Mouse (Mus musculus) adrenal gland (tissue): ENCODE measurements around the gene BC048679.

ENCODE experiments used
- intact Hi-C: fragments of 180-260 bp; cut with DNase I; formaldehyde crosslinking; loops from one replicate; pipeline ENCODE4 v1.15.1; 2025
- long read RNA-seq, 2 experiments: library from polyadenylated mRNA; unstranded; transcript quantifications; one replicate each; pipeline ENCODE4 v2.0.0; 2020; ENCODE audit warnings: borderline replicate concordance in 1 of 2; ENCODE audit not compliant: insufficient replicate concordance in 1 of 2

Gene BC048679
- long read RNA-seq, experiment 1: 0 reads
- long read RNA-seq, experiment 2: 0 reads

DNA sequence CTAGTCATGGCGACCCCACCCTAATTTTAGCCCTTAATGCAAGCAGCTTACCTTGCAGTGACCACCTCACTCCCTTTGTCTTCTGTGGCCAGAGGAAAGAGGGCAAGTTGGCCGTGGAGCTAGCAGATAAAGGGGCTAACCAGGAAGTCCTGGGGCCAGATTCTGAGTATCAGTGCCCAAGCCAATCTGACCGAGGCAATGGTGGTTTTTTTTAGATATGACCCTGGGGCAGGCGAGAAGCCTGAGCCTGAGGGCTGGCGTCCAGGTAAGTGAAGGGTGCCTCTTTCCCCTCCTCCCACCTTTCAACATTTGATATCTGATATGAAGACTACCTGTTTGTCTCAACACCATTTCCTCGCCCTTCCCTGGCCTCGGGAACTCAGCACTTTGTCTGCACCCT is at the start of gene BC048679:
BC048679 (minus strand) TSS at position 101 of the 400 bp plus-strand sequence.
- intact Hi-C loops: no loop called here

DNA sequence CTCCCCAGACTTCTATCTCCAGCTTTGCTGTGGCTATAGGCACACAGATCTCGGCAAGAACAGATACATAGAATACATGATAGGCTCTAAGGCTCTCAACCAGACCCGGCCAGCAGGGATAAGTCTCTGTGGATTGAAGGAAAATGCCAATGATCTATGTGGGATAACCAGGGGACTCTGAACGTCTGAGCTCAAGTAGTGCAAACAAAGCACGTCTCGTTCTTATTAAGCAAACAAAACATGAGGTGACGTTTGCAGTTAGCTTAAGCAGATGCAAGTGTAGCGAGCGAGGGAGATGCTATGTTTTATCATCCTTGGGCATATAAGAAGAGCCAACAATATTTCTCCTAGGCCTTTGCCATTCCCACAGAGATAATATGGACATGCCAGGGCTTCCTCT is 44.9 kb upstream of the BC048679 start:
- intact Hi-C loops: no loop called here

DNA sequence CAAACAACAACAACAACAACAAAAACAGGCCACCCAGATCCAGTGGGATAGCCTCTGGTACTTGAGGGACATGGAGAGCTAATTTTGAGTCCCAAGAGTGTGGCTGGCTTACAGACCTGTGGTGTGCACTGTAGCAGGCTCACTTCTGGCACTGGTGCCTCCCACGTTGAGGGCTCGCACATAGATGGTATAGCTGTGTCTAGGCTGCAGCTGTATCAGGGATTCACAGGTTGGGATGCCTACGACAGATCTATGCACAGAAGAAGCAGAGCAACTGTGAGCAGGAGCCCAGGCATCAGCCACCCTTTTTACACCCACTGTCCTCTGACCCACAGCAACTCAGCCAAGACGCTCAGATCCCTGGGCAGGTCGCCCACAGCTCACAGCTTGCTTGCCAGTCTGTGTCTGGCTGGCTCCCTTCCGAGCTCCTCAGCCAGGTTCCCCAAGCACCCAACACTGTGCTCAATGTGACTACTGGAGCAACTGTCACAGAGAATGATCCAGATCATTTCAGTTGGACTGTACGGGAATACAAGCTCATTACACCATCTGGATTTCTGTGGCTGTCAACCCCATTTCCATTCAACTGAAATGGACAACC is 43.9 kb upstream of the BC048679 start:
- intact Hi-C loops: no loop called here

DNA sequence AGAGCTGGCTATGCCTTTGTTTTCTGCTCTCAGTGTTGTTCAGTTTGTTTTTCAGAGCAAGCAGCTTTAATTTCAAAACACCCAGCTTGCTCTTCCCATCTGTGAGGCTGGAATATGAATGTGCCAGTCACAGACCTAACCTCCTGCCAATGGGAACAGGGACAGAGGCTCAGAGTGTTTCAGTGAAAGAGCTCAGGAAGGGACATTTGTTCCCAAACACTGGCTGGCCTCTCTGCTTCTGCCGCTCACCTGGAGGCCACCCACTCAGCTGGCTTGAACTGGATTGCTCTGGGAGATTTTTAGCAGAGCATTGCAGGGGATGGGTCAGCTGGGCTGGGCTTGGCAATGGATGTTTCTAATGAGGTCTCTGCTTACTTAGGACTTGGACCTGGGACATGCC is 42.9 kb upstream of the BC048679 start:
- intact Hi-C loops: no loop called here

DNA sequence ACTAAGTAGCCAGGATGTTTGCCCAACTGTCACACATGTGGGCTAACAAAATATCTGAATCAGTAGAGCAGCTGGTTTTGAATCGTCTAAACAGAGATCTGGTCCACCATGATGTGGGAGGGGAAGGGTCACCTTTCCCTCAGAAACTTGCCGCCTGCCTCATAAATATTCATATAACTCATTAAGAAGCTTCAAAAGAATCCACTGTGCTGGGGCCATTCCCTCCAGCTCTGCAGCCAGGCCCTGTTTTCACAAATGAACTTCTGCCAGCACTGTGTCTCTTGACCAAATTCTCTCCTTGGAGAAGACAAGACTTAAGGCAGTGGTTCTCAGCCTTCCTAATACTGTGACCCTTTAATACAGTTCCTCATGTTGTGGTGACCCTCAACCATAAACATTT is 41.5 kb upstream of the BC048679 start:
- intact Hi-C loops: no loop called here

DNA sequence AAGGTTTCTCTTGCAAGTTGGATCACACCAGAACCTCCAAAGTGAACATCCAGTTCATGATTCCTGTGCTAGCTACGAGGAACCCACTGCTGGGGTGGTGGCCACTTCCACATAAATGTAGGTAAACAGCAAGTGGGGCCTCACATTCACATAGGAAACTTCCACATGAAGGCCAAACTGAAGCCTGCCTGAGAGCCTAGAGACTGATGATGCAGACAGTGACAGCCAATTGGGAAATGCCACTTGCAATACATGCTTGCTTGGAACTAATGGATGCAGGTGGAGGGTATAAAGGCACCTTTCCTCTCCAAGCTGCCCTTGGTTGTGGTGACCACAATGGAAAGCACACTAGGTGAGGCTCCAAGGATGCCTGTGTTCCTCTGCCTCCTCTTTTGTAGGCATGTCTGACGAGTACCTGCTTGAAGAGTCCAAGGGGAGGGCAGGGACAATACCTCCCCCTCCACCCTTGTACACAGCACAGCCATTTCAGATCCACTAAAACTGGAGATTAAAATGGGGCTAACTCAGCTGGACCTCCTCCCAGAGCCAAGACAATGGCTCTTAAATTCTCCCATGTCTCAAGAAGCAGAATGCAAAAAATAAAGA is 40.1 kb upstream of the BC048679 start:
- intact Hi-C loops: no loop called here

DNA sequence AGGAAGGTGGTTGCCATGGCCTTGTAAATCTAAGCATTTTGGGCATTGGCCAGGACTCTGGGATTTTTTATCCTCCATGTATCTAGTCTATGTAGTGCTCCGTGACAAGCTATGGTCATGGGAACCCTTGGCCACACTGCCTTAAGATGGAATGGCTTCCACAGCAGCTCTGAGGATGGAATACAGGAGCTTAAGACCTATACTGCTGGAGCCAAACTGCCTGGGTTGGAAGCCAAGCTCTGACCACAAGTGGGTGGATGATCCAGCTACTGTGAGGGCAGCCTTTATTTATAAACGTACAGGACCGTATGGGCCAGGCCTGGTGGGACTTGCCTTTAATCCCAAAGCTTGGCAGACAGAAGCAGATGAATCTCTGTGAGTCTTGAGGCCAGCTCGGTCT is 38.4 kb upstream of the BC048679 start:
- intact Hi-C loops: no loop called here

DNA sequence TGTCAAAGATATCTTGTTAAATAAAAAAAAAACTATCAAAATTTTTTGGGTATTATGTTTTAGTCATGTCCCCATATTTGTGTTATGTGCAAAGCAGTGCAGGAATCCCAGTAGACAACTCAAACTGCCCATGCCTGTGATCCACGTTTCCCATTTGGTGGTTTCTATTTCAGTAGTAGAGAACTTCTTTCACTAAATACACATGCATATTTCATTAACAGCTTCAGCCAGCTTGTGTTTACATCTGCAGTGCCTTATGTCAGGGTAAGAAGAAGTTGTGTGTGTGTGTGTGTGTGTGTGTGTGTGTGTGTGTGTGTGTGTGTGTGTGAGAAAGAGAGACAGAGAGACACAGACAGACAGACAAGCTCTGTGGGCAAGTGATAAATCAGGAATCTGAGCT is 33.4 kb upstream of the BC048679 start:
- intact Hi-C loops: no loop called here

DNA sequence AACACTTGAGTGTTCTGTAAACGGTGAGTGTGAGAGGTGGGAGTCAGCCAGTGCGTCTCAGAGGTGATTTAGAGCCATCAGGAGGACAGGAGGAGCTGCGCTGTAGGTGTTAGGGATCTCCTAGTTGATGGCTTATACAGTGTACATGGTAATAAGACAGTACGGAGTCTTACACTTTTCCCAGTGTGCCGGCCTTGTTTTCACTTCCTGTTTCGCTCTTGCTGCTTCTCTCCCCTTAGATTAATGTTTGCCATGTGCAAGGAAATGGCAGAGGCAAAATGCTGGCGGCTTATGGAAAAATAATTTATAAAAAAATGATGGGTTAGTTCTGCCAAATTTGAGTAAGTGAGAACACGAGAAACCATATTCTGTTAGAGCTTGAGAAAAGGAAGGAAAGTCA is 30.8 kb upstream of the BC048679 start:
- intact Hi-C loops: no loop called here

DNA sequence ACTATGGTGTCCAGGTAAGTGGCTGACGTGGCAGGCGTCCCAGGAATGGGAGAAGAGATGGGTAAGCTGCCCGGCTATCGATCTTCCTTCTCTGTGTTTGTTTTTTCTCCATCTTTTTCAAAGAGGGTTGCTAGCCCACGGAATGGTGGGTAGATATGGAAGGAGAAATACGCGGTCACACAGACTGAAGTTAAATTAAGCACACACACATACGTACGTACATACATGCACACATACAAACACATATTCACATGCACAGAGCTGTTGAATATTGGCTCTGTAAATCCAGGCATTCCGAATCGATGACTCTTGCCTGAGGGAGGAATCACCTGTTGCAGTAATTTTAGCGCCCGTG is 25.6 kb upstream of the BC048679 start:
- intact Hi-C loops: loop anchor here (5.0 kb wide), 1 partner anchor 44 kb away; the partner anchor contains the start of gene Fsd2

DNA sequence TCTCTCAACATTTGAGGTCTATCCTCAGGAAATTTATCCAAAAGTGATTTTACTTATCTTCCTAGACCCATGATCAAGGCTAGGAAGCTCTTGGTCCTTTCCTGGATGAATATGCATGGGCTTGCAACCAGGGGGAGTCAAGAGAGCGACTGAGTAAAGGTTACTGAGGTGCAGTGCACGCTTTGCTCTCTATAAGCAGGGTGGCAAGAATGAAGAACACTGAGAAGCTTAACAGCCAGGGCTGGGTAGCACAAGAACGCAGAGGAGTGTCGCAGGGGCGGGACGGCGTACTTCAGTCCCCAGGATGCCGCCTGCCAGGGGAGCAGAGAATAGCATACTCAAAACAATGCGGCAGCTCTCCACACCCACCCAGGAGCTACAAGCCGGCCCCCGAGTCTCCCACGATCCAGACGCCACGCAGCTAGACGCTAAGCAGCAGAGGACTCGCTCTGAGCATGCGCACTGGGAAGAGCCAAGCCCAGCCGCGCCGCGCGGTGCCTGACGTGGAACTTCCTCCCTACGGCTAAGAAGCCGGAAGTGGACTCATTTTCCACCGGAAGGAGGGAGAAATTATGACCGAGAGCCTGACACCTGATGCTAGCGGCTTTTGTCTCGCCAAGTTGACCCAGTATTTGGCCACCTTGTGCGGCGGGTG is 25.1 kb upstream of the BC048679 start:
- intact Hi-C loops: loop anchor here (5.0 kb wide), 1 partner anchor 44 kb away; the partner anchor contains the start of gene Fsd2

DNA sequence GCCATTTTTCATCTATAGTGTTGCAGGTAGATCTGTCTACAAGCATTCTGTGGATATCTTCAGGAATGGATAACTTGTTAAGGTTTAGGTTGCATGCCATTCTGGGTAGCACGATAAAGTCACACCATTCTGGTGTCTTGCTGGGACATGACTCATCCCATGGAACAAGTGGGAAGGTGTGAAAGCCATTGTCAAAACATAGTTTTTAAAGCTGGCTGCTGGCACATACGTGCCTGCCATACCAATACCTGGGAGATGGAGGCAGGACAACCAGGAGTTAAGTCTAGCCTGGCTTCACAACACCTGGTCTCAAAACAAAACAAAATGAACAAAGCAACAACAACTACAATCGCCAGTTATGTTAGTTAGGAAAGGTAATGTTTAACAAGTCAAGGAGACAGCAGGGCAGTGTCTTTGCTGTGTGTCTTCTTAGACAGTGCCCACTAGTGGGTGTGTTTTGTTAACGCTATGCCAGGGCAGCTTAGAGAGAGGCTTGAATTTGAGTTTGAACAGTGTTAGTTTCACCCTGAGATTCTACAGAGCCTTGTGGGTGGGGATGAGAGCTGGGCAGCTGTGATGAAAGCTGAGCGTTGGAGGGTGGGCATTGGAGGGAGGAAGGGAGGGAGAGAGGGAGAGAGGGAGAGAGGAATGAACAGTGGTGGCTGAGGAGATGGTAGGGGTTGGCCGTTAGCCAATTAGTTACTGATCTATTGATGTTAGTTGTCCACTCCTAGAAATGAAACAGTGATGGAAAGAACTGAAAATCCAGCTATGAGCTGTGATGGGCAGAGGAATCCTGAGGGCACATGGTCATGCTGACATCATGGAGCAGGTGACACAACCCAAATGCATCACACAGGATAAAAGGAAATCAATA is 18.3 kb upstream of the BC048679 start:
- intact Hi-C loops: no loop called here

DNA sequence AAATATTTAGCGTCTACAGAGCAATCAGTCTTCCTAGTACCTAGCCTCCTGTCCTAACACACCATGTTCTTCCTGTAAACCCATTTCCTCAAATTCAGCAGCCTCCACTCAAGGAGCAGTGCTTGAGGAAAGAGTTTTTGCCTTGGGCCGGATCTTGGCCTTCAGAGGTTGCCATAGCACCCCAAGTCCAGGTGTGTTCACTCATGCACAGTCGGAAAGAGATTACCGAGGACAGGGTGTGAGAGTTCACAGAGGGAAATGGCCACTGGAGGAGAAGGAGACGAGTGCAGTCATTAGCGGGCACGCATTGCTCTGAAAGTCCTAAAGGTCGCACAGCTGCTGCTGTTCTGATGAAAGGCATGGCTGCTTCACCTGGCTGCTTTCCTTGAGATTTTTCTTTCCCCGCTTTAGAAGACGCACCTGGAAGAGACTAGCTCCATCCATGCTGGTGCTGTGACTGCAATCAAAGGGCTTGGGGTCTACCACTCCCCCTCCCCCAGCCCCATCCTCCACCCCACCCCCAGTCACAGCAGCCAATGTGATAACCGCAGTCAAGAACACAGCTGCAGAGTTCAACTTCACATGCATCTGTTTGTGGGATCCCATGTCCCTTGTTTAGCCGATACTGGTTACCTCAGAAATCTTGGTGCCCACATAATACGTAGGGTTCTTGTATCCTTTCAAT is 17.0 kb upstream of the BC048679 start:
- intact Hi-C loops: no loop called here

DNA sequence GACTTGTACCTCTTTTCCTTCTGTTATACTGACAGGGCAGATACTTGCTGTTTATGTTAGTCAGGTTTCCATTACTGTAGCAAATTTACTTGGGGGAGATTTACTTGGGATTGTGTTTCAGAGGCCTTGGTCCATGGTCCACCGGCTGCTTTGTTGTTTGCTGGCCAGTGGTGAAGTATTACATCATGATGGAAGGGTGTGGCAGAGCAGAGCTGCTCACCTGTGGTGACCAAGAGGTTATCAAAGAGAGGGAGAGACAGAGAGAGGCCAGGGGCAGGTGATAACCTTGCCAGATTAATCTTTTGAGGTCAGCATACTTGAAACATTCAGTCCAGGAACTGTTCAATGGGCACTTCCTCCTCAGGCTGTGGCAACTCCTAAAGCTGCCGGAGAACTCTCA is 3.0 kb upstream of the BC048679 start:
- intact Hi-C loops: no loop called here

DNA sequence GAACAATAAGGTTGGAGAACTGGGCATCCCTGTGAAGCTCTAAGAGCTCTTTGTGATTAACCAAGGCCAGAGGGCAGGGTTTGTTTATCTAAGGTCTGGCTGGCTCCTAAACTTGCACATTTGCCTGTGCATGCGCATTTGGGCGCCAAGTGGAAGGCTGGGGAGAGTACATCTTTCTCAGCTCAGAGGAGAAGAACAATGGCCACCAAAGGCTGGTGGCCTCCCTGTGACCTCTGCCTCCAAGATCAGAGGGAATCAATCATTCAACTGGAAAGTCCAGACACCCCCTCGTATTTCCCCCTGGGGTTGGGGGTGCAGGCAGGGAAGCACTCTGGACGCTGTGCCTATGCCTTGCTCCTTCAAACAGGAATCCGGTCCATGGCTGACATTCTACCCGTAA is 910 bp downstream of the BC048679 start:
- intact Hi-C loops: no loop called here

DNA sequence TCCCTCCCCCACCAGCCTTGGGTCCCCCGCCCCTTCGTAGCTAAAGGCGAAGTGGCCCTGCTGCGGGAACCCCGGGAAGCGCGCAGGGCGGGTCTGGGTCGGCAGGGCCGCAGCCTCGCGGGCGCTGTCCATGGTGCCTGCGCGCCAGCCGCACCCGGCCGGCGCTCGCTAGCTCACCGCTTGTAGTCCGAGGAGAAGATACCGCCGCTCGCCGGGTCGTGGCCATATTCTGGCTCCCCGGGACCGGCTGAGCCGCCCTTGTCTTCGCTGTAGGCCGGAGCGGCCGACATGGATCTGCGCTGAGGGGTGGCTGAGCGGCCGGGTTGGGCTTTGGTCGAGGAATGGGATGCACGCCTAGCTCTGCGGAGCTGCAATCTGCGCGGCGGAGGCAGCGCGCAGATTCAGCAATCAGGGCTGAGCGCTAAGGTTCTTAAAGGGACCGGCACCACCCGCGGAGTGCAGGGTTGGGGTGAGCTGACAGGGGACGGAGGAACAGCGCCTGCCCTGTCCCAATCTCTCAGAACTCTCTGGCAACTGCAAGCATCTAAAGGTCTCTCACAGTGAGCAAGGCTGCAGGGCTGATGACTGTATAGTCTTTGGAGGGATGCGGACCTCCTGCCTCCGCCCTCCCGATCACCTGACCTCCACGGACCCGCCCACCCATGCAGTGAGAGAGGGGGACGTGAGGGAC is 4.6 kb downstream of the BC048679 start, which contains the start of gene Ap3b2:
Ap3b2 (minus strand) TSS at position 595 of the 691 bp plus-strand sequence.
- intact Hi-C loops: no loop called here

DNA sequence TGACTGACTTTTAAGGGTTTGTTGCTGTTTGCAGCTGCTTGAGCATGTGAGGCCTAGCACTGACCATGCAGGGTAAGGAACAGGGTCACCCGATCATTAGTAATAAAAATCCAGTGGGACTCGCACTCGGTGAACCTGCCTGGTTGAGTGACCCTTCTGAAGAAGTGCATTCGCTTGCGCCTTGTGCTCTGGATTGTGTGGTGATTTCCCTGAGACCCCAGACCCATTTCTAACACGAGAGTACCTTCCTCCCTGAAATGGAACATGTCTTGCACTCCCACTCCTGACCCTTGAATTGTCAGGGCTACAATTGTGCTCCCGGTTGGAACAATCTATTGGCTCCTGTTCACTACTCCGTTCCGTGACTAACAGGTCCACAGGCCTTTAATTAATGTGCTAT is 5.5 kb downstream of the BC048679 start:
- intact Hi-C loops: no loop called here

DNA sequence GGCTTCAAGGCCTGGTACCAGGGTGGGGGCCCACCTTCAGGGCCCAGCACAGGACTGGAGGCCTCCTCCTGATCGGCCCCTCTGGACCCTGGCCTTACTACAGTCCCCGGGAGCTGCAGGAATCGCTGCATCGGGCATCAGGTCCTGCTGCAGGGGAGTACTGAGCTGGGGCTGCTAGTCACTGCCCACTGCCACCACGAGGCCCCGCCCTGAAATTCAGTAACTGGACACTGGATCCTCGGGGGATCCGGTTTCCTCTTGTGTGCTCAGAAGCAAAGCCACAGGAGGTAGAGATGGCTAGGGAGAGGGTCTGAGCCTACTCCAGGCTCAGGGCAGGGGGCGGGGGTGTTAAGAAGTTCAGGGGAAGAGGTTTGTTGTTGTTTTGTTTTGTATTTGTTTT is 8.4 kb downstream of the BC048679 start:
- intact Hi-C loops: no loop called here

DNA sequence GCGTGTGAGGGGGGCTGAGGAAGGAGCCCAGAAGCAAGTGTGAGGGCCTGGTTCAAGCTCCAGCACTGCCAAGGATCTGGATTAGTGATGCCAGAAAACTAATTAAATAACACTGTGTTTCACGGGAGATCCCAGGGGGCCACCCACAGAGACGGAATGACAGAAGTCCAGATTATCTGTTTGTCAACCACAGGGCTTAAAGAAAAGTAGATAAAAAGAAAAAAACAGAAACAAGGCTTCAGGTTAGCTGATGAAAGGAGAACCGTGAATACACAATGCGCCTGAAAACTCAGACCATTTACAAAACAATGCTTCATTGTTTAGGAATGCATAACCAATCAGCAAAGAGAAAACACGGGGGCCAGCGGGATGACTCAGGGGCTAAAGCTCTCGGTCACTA is 17.3 kb downstream of the BC048679 start:
- intact Hi-C loops: no loop called here

DNA sequence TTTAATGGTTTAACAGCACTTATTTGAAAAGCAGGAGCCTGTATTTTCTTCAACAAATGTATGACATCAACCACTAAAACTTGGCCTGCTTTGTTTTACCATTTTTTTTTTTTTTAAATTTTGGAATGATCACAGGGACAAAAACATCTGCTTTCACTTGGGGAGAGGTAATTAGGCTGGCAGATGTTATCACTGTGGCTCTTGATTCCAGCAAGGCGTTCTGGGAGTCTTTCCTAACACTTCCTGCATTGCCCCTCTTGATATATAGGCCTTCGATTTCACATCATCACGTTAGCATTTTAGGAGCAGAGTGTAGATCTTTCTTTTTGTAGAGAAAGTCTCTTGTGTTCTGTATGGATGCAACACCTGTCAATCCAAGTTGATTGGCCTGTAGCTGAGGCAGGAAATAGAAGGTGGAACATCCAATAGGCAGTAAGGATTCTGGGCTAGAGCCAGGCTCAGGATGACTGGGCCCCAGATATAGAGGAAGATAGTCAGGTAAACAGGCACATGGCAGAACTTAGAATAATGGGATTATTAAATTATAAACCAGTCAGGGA is 18.5 kb downstream of the BC048679 start:
- intact Hi-C loops: no loop called here
